ENCODE assay signal across 14 mouse cellular contexts in the genomic region with DNA sequence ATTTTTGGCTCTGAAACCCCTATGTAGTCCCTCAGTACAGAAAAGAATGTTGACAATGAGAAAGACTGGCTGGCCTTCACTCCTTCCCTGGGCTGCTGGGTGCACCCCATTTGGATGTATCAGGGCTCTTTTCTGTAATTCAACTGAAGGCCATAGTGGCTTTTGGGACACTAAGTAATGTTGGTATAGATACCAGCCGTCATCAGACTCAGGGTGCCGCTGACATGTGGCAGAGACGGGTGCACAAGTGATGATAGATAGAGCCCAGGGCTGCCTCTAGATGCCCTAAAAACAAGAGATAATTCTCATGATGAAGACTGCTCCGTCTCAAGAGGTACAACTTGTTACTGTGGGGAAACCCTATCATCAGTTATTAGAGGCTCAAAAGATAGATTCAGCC.
"Had no signal": no experiment of that assay in that cellular context is flagged by ENCODE, and none has a peak within 500 bp of the region (broad histone marks: within the 10 kb centered on the region; RNA-seq: fewer than 3 reads in every experiment).

No protein-coding gene starts in this region.

- DNase-seq: kidney, adult 9 months; kidney, postnatal 10 days; liver; liver, embryonic 13.5 days; lung, adult 18-20 months; retina, postnatal 1 day; right cerebral cortex, postnatal 4 days; spleen, adult 18-20 months; thymus, adult 18-20 months; thymus, postnatal 14 days had no signal

- H3K4me3 ChIP-seq: limb, embryonic 12.5 days; liver, embryonic 13.5 days; midbrain, embryonic 12.5 days; neural tube, embryonic 13.5 days had no signal

- H3K9me3 ChIP-seq: limb, embryonic 12.5 days; liver, embryonic 13.5 days; midbrain, embryonic 12.5 days; neural tube, embryonic 13.5 days had no signal

- H3K36me3 ChIP-seq: limb, embryonic 12.5 days; liver, embryonic 13.5 days; midbrain, embryonic 12.5 days; neural tube, embryonic 13.5 days had no signal

- H3K9ac ChIP-seq: limb, embryonic 12.5 days; liver, embryonic 13.5 days; midbrain, embryonic 12.5 days; neural tube, embryonic 13.5 days had no signal

- H3K27me3 ChIP-seq: limb, embryonic 12.5 days; liver, embryonic 13.5 days; midbrain, embryonic 12.5 days; neural tube, embryonic 13.5 days had no signal

- H3K27ac ChIP-seq: limb, embryonic 12.5 days; liver, embryonic 13.5 days; midbrain, embryonic 12.5 days; neural tube, embryonic 13.5 days had no signal

- ATAC-seq: midbrain, embryonic 16.5 days had no signal

- H3K4me2 ChIP-seq: limb, embryonic 12.5 days; liver, embryonic 13.5 days; midbrain, embryonic 12.5 days; neural tube, embryonic 13.5 days had no signal

- H3K4me1 ChIP-seq: limb, embryonic 12.5 days; liver, embryonic 13.5 days; midbrain, embryonic 12.5 days had no signal
